Mouse (Mus musculus) G1E (cell line): ENCODE data around the gene Kif19a. TPM values are rescaled to one million over a fixed set of nuclear protein-coding genes. Genes with fewer than 3 reads are reported as not detected.

Experiments used
- ATAC-seq: 2 replicates; pipeline ENCODE4 v1.8.0; 2016; ENCODE audit warnings: mild to moderate bottlenecking; ENCODE audit not compliant: insufficient number of reproducible peaks, poor library complexity, low FRiP score, severe bottlenecking; ENCODE audit errors: extremely low read depth
- DNase-seq: peaks from one replicate; pipeline ENCODE4 v3.0.0; 2012; ENCODE audit warnings: low spot score
- H3K27me3 ChIP-seq: 2 replicates; pipeline ENCODE4 v1.6.1; 2012; ENCODE audit warnings: mild to moderate bottlenecking, low read length, inconsistent platforms; ENCODE audit not compliant: insufficient read depth
- H3K36me3 ChIP-seq: replicated peaks from 2 replicates; pipeline ENCODE3; 2012; ENCODE audit warnings: mild to moderate bottlenecking, inconsistent platforms
- H3K4me1 ChIP-seq: 2 replicates; pipeline ENCODE4 v1.6.1; 2012; ENCODE audit warnings: low read depth, low read length, inconsistent platforms, mixed read lengths; ENCODE audit not compliant: insufficient read depth
- H3K4me3 ChIP-seq: 2 replicates; pipeline ENCODE4 v1.5.1; 2012; ENCODE audit warnings: low read depth, mild to moderate bottlenecking, inconsistent platforms, low read length, moderate library complexity, mixed read lengths
- H3K9me3 ChIP-seq: replicated peaks from 2 replicates; pipeline ENCODE4 v1.6.1; 2012; ENCODE audit warnings: inconsistent platforms
- CTCF ChIP-seq: IDR thresholded peaks from 2 replicates; pipeline ENCODE4 v1.5.1; 2012; ENCODE audit warnings: low read depth, low read length, inconsistent platforms, mixed read lengths
- GATA1 ChIP-seq: IDR thresholded peaks from 2 replicates; pipeline ENCODE4 v1.6.1; 2012; ENCODE audit warnings: borderline replicate concordance, low read length, inconsistent platforms, mixed read lengths
- GATA2 ChIP-seq: IDR thresholded peaks from 2 replicates; pipeline ENCODE4 v1.6.1; 2012; ENCODE audit warnings: low read depth, low read length, inconsistent platforms, borderline replicate concordance
- POLR2AphosphoS5 ChIP-seq: IDR thresholded peaks from 2 replicates; pipeline ENCODE4 v1.6.1; 2012; ENCODE audit warnings: low read depth, low read length, inconsistent platforms; ENCODE audit not compliant: insufficient replicate concordance
- TAL1 ChIP-seq: conservative IDR thresholded peaks from 2 replicates; pipeline ENCODE4 v1.6.1; 2012; ENCODE audit warnings: low read depth, low read length, inconsistent platforms, mixed read lengths
- polyA plus RNA-seq: library from polyadenylated mRNA; stranded (reverse); fragments of >175 nt; gene quantifications from 2 replicates; pipeline ENCODE4 v1.2.3, GENCODE M21; 2012
- total RNA-seq, 2 experiments: library from RNA; stranded (forward) in 1 of 2; stranded (reverse) in 1 of 2; fragments of 200-1000 nt in 1 of 2; fragments of >200 nt in 1 of 2; fragmentation: Nextera tagmentation in 1 of 2; gene quantifications; 2 replicates each; pipeline ENCODE4 v1.2.3; 2014 to 2017

The Kif19a gene
- total and polyA plus RNA-seq, 3 experiments, result not detected

DNA sequence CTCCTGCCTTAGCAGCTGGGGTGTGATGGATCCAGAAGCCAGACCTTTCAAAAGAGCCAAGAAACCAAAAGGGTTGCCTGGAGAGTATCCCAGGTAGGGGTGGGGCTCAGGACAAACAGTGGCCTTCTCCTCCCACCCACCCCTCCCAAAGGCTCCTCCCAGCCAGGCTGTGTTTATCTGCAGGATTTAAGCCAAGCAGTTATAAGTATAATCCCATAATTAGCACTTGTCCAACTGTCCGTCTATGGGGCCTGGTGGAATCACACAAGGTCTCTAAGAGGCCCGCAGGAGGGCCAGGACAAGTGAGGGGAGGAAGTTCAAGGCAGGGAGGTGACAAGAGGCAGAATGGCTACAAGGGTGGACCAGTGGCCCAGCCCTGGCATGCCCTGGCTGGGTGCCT lies 6.7 kb downstream of the Kif19a start:
- Histone ChIP-seq H3K36me3 (no peaks in the 10 kb centered on the region), H3K4me1 (no peaks in the 10 kb centered on the region), H3K4me3 (no peak overlapping the region), H3K9me3 (peaks cover 84% of the 10 kb centered on the region), H3K27me3 (no peaks in the 10 kb centered on the region)
- TF ChIP-seq TAL1, result no peak
- no peak for TF ChIP-seq GATA2
- no peak for TF ChIP-seq GATA1
- TF ChIP-seq POLR2AphosphoS5, result no peak
- TF ChIP-seq CTCF, result no peak
- ATAC-seq, result no peak
- no peak for DNase-seq

DNA sequence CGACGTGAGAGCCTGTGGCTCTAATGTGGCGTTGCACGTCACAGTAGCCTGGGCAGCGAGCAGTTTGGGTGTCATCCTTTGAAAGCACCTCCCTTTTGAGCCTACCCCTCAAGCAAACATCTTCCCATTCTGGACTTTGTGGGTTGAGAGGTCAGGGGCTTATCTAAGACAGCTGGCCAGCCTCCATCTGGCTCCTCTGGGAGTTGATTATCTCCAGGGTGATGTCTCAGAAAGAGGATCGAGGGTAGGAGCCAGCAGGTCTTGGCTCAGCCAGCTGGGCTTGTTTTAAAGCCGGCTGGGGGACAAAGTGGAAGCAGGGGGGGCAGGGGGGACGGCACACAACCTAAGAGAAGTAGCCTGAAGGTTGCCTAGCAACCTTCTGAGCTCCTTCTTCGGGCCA lies 14.9 kb downstream of the Kif19a start:
- no peaks in the 10 kb centered on the region for H3K27me3 ChIP-seq
- H3K4me1 ChIP-seq, result no peaks in the 10 kb centered on the region
- no peaks in the 10 kb centered on the region for H3K36me3 ChIP-seq
- H3K4me3 ChIP-seq, result no peak overlapping the region
- no peak for TF ChIP-seq GATA1
- TF ChIP-seq GATA2, result no peak
- no peak for TF ChIP-seq CTCF
- no peak for TF ChIP-seq TAL1
- TF ChIP-seq POLR2AphosphoS5, result no peak
- DNase-seq (no peak), ATAC-seq (no peak)
- H3K9me3 ChIP-seq, result peaks cover 96% of the 10 kb centered on the region

DNA sequence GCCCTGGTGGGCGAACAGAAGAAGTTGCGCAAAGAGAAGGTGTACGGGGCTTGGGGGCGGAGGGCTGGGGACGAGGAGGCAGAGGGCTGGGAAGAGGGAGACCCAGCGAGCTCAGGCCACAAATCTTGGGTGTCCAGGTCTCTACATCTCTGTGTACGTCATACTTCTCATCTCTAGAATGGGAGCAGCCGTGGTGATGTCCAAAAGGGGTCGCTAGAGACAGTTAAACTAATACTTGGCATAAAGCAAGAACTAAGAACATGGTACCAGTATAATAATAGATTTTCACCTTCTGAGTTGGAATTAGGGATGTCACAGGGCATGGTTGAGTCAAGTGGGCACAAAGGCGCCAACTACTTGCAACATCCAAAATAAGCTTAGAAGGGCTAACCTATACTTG lies 20.7 kb downstream of the Kif19a start:
- no peaks in the 10 kb centered on the region for H3K4me1 ChIP-seq
- DNase-seq, result no peak
- peaks cover 95% of the 10 kb centered on the region for H3K9me3 ChIP-seq
- no peaks in the 10 kb centered on the region for H3K36me3 ChIP-seq
- TF ChIP-seq GATA2, result no peak
- TF ChIP-seq GATA1, result no peak
- TF ChIP-seq CTCF, result no peak
- no peak for TF ChIP-seq POLR2AphosphoS5
- no peak for TF ChIP-seq TAL1
- H3K4me3 ChIP-seq, result no peak overlapping the region
- no peak for ATAC-seq
- no peaks in the 10 kb centered on the region for H3K27me3 ChIP-seq

GRCm38 (mm10) chr11:114786326-114786725 lies 21.1 kb downstream of the Kif19a start:
- H3K9me3 ChIP-seq, result peaks cover 95% of the 10 kb centered on the region
- no peaks in the 10 kb centered on the region for H3K27me3 ChIP-seq
- no peaks in the 10 kb centered on the region for H3K4me1 ChIP-seq
- ATAC-seq (no peak), DNase-seq (no peak)
- H3K4me3 ChIP-seq, result peak overlapping the region; percentile 1; the same call in 1 of the 2 replicates
- no peak for TF ChIP-seq TAL1
- no peak for TF ChIP-seq CTCF
- TF ChIP-seq GATA1, result no peak
- no peak for TF ChIP-seq GATA2
- no peak for TF ChIP-seq POLR2AphosphoS5
- H3K36me3 ChIP-seq, result no peaks in the 10 kb centered on the region

GRCm38 (mm10) chr11:114787611-114788010 lies 22.4 kb downstream of the Kif19a start:
- Histone ChIP-seq H3K4me1 (no peaks in the 10 kb centered on the region), H3K4me3 (no peak overlapping the region; the same call in 1 of the 2 replicates), H3K27me3 (no peaks in the 10 kb centered on the region; the same call in 1 of the 2 replicates), H3K36me3 (no peaks in the 10 kb centered on the region), H3K9me3 (peaks cover 95% of the 10 kb centered on the region)
- ATAC-seq (no peak), DNase-seq (no peak)
- no peak for TF ChIP-seq POLR2AphosphoS5
- TF ChIP-seq TAL1, result no peak
- TF ChIP-seq GATA2, result no peak
- no peak for TF ChIP-seq CTCF
- TF ChIP-seq GATA1, result no peak

- Histone ChIP-seq H3K36me3 (no peaks in the 10 kb centered on the region), H3K9me3 (peaks cover 96% of the 10 kb centered on the region), H3K27me3 (no peaks in the 10 kb centered on the region; the same call in 1 of the 2 replicates), H3K4me1 (no peaks in the 10 kb centered on the region), H3K4me3 (no peak overlapping the region; the same call in 1 of the 2 replicates)
- ATAC-seq (no peak), DNase-seq (no peak)
- TF ChIP-seq GATA2 (no peak), GATA1 (no peak)
Measured at GRCm38 (mm10) chr11:114789061-114789714, 24.0 kb downstream of the Kif19a start.

GRCm38 (mm10) chr11:114789716-114790115 lies 24.5 kb downstream of the Kif19a start:
- DNase-seq (no peak), ATAC-seq (no peak)
- no peaks in the 10 kb centered on the region for H3K36me3 ChIP-seq
- peaks cover 93% of the 10 kb centered on the region for H3K9me3 ChIP-seq
- no peaks in the 10 kb centered on the region; the same call in 1 of the 2 replicates for H3K27me3 ChIP-seq
- no peaks in the 10 kb centered on the region for H3K4me1 ChIP-seq
- H3K4me3 ChIP-seq, result no peak overlapping the region
- TF ChIP-seq CTCF, result no peak
- no peak for TF ChIP-seq GATA1
- TF ChIP-seq TAL1, result no peak
- TF ChIP-seq POLR2AphosphoS5, result no peak
- TF ChIP-seq GATA2, result no peak
